Mouse (Mus musculus) common myeloid progenitor, adult 5-6 weeks (primary cell): ENCODE results near the gene Hoxd10. TPM values are rescaled to one million over a fixed set of nuclear protein-coding genes. Genes with fewer than 3 reads are reported as not detected.

Experiments used
- ATAC-seq: replicated peaks from 2 replicates; pipeline ENCODE4 v1.8.0; 2016; ENCODE audit warnings: low read depth, mild to moderate bottlenecking, moderate TSS enrichment, inconsistent platforms; ENCODE audit not compliant: poor library complexity, severe bottlenecking
- total RNA-seq: library from RNA; stranded (forward); fragments of 200-1000, 187-1606 nt; gene quantifications from 2 replicates; pipeline ENCODE4 v1.2.3, GENCODE M21; 2017

The Hoxd10 gene
- total RNA-seq, 1 experiment from 2014 or later: not detected

DNA sequence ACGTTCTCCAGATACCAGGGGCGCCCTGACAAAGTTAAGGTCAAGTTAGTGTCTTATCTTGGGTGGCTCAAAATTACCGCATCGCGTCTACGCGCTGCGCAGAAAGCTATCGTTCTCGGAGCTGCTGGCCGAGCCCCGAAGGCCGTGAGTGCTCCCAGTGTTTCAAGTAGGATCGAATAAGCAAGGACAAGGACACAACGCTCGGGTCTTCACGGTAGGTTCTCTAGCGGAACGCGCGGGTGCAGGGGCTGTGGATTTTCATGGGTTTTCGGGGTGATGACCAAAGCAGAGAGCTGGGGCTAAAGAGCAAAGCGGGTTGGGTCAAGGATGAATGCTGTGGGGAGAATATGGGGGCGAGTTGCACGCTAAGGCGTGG is 12.1 kb upstream of the Hoxd10 start:
- ATAC-seq: peak; percentile 40; the same call in 1 of the 2 replicates

- peak; percentile 52; the same call in 1 of the 2 replicates for ATAC-seq
Observed at GRCm38 (mm10) chr2:74679980-74680379, 11.7 kb upstream of the Hoxd10 start.

DNA sequence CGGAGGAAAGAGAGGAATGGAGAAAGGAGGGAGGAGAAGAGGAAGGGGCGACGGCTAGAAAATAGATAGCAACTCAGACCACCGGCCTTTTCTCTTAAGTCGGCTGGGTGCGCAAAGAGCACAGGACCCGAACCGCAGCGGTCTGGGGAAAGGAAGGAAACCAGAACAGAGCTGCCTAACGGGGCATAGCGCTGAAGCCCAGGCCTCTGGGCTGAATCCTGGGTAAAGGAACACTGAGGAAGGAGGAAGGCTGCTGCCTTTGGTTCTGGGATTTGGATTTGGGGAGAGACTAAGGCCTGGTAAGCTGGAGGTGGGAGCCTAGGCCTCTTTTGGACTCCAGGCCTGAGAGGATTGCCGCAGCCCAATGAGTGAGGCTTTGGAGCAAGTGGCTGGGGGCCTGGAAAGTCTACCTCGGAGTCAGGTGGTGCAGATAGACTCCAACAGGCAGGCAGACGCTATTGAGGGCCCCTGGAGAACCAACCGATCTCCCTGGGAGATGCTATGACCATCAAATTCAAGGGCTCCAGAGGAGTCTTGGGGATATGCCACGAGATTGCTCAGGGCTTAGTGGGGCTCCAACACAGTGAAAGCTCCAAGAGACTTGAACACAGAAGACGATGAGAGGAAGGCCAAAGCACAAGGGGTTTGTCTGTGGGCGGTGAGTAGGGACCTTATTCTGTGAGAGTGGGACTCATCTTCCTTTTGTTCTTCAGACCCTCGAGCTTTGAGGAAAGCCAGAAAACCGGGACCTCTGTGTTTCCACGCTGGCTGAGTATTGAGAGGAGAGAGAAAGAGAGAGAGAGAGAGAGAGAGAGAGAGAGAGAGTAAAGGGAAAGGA is 10.9 kb upstream of the Hoxd10 start:
- no peak for ATAC-seq

DNA sequence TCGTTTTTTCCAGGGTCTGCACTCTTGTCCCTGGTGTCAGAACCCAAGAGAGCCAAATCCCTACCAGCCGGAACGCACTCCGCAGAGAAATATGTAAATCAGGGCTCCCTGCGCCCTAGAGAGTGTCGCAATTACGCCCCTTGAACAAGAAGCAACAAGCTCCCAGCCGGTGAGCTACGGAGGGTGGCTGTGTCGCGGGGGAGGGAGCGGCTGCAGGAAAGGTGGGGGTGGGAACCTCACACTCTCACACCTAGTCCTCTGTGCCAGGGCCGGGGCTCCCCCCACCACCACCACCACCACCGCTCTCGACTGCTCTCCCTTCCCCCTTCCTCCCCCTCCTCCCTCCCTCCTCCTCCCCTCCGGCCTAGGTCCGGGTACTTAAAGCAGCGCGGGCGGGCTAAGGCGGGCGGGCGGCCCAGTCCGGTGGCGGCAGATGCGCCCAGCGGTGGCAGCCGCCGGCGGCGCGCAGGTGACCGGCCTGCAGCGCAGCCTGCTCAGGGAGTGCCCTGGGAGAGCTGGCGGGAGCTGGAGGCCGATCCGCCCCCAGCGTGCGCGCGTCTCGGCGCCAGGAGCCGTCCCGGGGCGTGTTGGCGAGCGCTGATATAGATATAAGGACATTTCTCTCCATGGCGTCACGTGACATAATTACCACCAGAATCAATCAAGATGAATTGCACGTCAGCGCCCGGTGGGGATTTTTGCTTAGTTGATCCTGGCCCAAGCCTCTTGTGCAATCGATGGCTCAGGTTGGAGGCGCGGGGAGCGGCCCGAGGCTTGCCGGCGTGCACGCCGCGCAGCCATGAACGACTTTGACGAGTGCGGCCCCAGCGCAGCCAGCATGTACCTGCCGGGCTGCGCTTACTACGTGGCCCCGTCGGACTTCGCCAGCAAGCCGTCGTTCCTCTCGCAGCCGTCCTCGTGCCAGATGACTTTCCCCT is 9.9 kb upstream of the Hoxd10 start:
- no peak for ATAC-seq

- ATAC-seq: no peak
Observed at GRCm38 (mm10) chr2:74682796-74683195, 8.9 kb upstream of the Hoxd10 start.

GRCm38 (mm10) chr2:74683471-74683951 is 8.2 kb upstream of the Hoxd10 start:
- ATAC-seq: no peak

DNA sequence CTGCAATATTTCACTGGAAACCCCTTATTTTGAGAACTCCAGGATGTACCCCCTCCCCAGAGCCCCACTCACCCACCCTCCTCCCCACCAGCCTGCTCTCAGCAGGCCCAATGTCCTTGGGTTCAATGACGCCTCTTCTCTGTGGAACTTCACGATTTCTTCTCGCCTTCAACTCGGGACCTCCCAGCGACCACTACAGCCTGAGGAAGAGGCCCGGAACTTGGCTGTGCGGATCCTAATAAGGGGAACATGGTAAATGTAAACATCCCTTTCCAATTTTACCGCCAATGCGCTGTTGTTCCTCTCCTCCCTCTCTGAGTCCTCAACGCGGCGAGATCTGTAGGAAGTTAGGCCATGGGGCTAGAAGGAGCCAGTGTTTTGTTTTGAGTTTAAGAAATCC is 7.6 kb upstream of the Hoxd10 start:
- ATAC-seq: no peak

DNA sequence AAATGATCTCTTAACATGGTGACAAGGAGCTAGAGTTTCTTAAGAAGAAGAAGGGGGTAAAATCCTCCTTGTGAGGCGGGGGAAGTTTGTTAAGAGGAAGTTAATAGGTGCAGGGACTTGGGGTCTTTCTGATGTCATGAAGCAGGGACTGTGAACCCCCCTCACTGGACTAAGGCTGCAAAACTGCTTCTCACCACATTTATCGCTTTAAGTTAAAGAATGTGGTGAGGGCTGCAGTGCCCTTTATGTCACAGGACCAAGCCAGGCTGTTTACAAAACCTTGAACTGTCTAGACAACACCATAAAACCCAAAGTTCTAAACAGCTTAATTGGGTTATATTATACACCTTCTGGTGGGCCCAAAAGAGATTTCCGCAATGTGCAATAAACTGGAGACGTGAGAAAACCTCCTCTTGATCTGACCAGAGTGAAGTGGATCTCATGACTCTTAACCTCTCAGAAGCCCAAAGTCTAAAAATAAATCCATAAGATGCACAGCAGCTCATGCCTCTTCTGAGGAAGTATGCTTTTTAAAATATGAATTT is 6.6 kb upstream of the Hoxd10 start:
- ATAC-seq: no peak

GRCm38 (mm10) chr2:74686301-74686987 is 5.3 kb upstream of the Hoxd10 start:
- ATAC-seq: 0 out of 2 replicates have a peak, but pooled peaks have one; percentile 51

GRCm38 (mm10) chr2:74686988-74687697 is 4.6 kb upstream of the Hoxd10 start:
- ATAC-seq: no peak

DNA sequence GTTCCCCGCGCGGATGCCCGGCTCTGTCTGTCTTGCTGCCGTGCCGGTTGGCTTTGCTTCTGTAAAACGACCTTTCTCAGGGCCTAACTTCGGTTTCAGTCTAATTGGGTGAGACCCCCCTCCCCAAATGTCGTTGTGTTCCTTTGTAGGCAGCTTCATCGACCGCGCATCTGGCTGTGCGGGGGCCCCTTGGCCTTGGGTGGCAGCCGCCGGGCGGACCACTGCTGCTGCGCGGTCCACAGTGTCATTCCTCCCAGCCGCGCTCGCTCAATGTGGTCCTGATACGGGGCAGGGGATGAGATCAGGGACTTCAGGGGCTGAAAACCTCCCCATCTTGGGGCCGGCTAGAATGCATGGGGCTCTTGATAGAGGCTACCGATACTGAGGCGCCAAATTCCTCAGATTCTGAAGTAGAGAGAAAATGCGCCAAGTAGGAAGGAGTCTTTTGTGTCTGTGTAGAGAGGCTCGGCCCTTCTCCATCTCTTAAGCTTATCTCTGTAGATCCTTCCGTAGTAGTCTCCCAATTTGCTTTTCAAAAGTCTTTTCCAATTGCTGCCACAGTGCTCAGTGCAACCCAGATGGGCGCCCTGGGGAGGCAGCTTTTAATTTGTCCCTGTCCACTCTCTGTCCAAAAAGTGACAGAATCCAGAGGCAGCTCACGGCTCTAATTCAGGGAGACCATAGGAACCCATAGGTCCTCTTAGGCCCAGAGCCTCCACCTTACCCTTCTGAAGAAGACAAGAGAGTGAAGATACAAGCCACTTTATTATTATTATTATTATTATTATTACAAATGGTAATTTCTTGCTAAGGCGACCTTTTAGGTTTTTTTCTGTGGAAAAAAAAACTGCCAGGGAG is 3.8 kb upstream of the Hoxd10 start:
- ATAC-seq: no peak

- no peak for ATAC-seq
Observed at GRCm38 (mm10) chr2:74688795-74689573, 2.7 kb upstream of the Hoxd10 start.

DNA sequence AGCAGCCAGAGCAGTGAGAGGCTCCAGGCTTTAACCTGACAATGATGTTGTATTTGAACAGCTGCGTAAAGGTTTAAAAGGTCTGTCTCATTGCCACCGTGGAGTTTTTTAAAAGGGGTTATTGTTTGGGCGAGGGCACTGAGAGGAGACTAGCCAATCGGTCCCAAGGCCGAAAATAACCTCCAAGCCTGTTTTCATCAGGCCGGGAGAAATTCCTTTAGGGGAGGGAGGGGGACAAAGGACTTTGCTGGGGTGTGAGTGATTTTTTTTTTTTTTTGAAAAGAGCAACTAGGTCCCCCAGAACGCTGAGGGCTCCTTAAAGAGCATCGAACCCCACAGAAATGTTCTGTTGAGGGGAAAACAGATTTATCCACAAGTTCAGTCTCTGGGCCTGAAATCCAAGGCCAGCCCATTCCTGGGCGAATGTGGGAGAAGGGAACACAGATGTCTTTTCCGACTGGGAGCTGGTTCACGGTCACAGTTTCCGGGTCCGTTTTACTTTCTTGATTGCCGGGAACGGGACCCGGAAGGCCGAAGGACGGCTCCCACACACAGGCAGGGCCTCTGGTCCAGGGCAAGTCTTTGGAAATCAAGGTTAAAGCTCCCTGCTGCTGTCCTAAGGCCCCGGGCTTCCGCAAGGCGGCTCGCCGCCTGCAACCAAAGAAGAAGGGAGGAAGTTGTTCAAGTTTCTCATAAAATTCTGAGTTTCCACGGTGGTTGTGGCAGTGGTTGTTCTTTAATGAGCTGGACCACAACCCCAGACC is 2.0 kb upstream of the Hoxd10 start:
- peak; percentile 48 for ATAC-seq

- ATAC-seq: no peak
Observed at GRCm38 (mm10) chr2:74690338-74690716, 1.4 kb upstream of the Hoxd10 start.

- ATAC-seq: no peak
Observed at GRCm38 (mm10) chr2:74691995-74692807, 477 bp downstream of the Hoxd10 start.

DNA sequence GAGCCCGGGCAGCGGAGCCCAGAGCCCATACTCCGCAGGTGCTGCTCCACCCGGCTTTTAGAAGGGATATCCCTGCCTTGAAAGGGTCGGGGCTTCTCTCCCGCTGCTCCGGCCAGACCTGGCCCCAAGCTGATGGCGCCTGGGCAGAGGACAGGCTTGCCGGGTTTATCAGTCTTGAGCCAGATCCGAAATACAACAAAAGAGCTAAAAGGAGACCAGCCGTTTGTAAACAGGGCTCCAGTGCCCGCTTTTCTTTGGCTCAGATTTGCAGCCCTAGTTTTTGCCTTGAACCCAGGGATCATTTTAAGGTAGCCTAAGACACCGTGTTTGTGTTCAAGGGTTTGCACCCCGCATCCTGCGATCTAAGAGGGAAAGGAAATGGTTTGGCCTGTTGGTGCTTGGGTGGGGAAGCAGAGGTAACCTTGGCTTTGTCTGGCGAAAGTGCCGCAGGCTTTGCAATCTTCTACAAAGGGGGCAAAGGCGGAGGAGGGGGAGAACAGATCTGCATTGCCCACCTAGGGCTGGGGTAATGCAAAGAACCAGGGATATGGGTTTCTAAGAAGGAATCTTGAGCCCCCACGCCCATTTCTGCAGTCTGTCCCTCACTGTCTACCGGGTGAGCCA is 1.2 kb downstream of the Hoxd10 start:
- no peak for ATAC-seq
